Mouse (Mus musculus) forebrain, embryonic 14.5 days (tissue): Measurements from ENCODE around the gene Cnih3. TPM values are rescaled to one million over a fixed set of nuclear protein-coding genes. Genes with fewer than 3 reads are reported as not detected.

Experiments
- ATAC-seq: fragments of 200-750 bp; cut with Nextera tagmentation; 2 replicates; pipeline ENCODE4 v1.8.0; 2017; ENCODE audit warnings: mild to moderate bottlenecking, moderate library complexity
- DNase-seq: peaks from one replicate; pipeline ENCODE4 v3.0.0-alpha.2; 2015; ENCODE audit warnings: low spot score
- H3K27ac ChIP-seq: fragments of 300-500 bp; sonication (generic); 2 replicates; pipeline ENCODE4 v1.5.1; 2014; ENCODE audit warnings: low read depth, mild to moderate bottlenecking, control low read depth, low read length, moderate library complexity
- H3K27me3 ChIP-seq: fragments of 300-500 bp; sonication (generic); replicated peaks from 2 replicates; pipeline ENCODE4 v1.6.1; 2014; ENCODE audit warnings: low read length, control low read depth, mixed read lengths; ENCODE audit not compliant: control insufficient read depth, insufficient read depth
- H3K36me3 ChIP-seq: fragments of 300-500 bp; sonication (generic); 2 replicates; pipeline ENCODE4 v1.6.1; 2014; ENCODE audit warnings: low read length, control low read depth; ENCODE audit not compliant: control insufficient read depth, insufficient read depth
- H3K4me1 ChIP-seq: fragments of 300-500 bp; sonication (generic); 2 replicates; pipeline ENCODE4 v1.6.1; 2014; ENCODE audit warnings: antibody characterized with exemption, low read length, control low read depth; ENCODE audit not compliant: control insufficient read depth, insufficient read depth
- H3K4me2 ChIP-seq: fragments of 300-500 bp; sonication (generic); 2 replicates; pipeline ENCODE4 v1.6.1; 2014; ENCODE audit warnings: mild to moderate bottlenecking, control low read depth, low read length
- H3K4me3 ChIP-seq: fragments of 300-500 bp; sonication (generic); 2 replicates; pipeline ENCODE4 v1.5.1; 2014; ENCODE audit warnings: low read depth, low read length, control low read depth
- H3K9ac ChIP-seq: fragments of 300-500 bp; sonication (generic); 2 replicates; pipeline ENCODE4 v1.6.1; 2014; ENCODE audit warnings: mild to moderate bottlenecking, low read length, control low read depth, moderate library complexity
- H3K9me3 ChIP-seq: fragments of 300-500 bp; sonication (generic); replicated peaks from 2 replicates; pipeline ENCODE4 v1.6.1; 2016; ENCODE audit warnings: low read length, control low read depth, mixed read lengths; ENCODE audit not compliant: control insufficient read depth
- WGBS: fragments of 180-500 bp; shearing (Covaris S2); extraction: QIAGEN DNeasy Blood & Tissue Kit; methylation state at CpG from one replicate; pipeline ENCODE4 v1.1.7; 2014; 5-methylcytosine and 5-hydroxymethylcytosine counted together
- polyA plus RNA-seq: library from polyadenylated mRNA; unstranded; fragments of >200 nt; fragmentation: Nextera tagmentation; extraction: Ambion mirVana; gene quantifications from 2 replicates; pipeline ENCODE4 v1.2.1, GENCODE M21; 2014

The Cnih3 gene
- polyA plus RNA-seq, 1 experiment from 2014 or later = 17.0 TPM

GRCm38 (mm10) chr1:181476557-181476956 lies 124.1 kb downstream of the Cnih3 start:
- H3K36me3 ChIP-seq = no peaks in the 10 kb centered on the region
- no peaks in the 10 kb centered on the region; the same call in 1 of the 2 replicates for H3K9me3 ChIP-seq
- 83% methylated on average over 6 of the region's 6 CpGs for WGBS

GRCm38 (mm10) chr1:181484696-181485095 lies 132.3 kb downstream of the Cnih3 start:
- DNase-seq (peak; percentile 46), ATAC-seq (no peak)
- no peaks in the 10 kb centered on the region for H3K9me3 ChIP-seq
- no peak overlapping the region for H3K4me2 ChIP-seq
- no peak overlapping the region for H3K27ac ChIP-seq
- 66% methylated on average over 5 of the region's 5 CpGs for WGBS
- no peaks in the 10 kb centered on the region for H3K27me3 ChIP-seq
- H3K36me3 ChIP-seq = no peaks in the 10 kb centered on the region
- H3K4me1 ChIP-seq = peaks cover 3% of the 10 kb centered on the region; the same call in 1 of the 2 replicates
- no peak overlapping the region for H3K9ac ChIP-seq
- no peak overlapping the region for H3K4me3 ChIP-seq

More at GRCm38 (mm10) chr1:181476557-181476956, 124.1 kb downstream of the Cnih3 start:
- DNase-seq (no peak), ATAC-seq (no peak)
- no peaks in the 10 kb centered on the region for H3K27me3 ChIP-seq
- no peak overlapping the region for H3K4me2 ChIP-seq
- no peak overlapping the region for H3K4me3 ChIP-seq
- no peak overlapping the region for H3K9ac ChIP-seq
- no peaks in the 10 kb centered on the region for H3K4me1 ChIP-seq
- H3K27ac ChIP-seq = no peak overlapping the region

- ATAC-seq = no peak
- WGBS = 93% methylated on average over 2 of the region's 2 CpGs
- Histone ChIP-seq H3K4me2 (no peak overlapping the region), H3K9me3 (no peaks in the 10 kb centered on the region), H3K9ac (no peak overlapping the region), H3K4me1 (no peaks in the 10 kb centered on the region), H3K36me3 (no peaks in the 10 kb centered on the region), H3K27ac (no peak overlapping the region), H3K27me3 (no peaks in the 10 kb centered on the region), H3K4me3 (no peak overlapping the region)
- DNase-seq = no peak
Observed at GRCm38 (mm10) chr1:181503471-181503870, 151.0 kb downstream of the Cnih3 start.

GRCm38 (mm10) chr1:181505367-181505766 lies 152.9 kb downstream of the Cnih3 start:
- H3K27ac ChIP-seq = no peak overlapping the region
- DNase-seq (no peak), ATAC-seq (no peak)
- 81% methylated on average over 8 of the region's 8 CpGs for WGBS
- no peak overlapping the region for H3K9ac ChIP-seq
- H3K9me3 ChIP-seq = no peaks in the 10 kb centered on the region
- H3K4me3 ChIP-seq = no peak overlapping the region
- no peaks in the 10 kb centered on the region for H3K27me3 ChIP-seq
- no peak overlapping the region for H3K4me2 ChIP-seq
- H3K36me3 ChIP-seq = no peaks in the 10 kb centered on the region
- H3K4me1 ChIP-seq = no peaks in the 10 kb centered on the region

Other genes starting within 250 kb of the Cnih3 start
- 28.8 and 34.1 TPM in 2 replicates for gene Nvl, start 208.4 kb upstream of the Cnih3 start, polyA plus RNA-seq
- gene Cnih4, start 207.9 kb upstream of the Cnih3 start, polyA plus RNA-seq = 70.8 and 90.6 TPM in 2 replicates
- gene Wdr26, start 140.6 kb upstream of the Cnih3 start, polyA plus RNA-seq = 38.0 and 38.5 TPM in 2 replicates
- gene Ccdc121, start 158.8 kb downstream of the Cnih3 start, polyA plus RNA-seq = 0.09 TPM in 1 of 2 replicates, not detected in the other
- 1.0 and 1.2 TPM in 2 replicates for gene Dnah14, start 223.9 kb downstream of the Cnih3 start, polyA plus RNA-seq